Mouse (Mus musculus): ENCODE data around the gene Ccdc137. TPM values are rescaled to one million over a fixed set of nuclear protein-coding genes. Genes with fewer than 3 reads are reported as not detected.

Gene Ccdc137
- polyA plus RNA-seq, 1 experiment from 2014 or later = 34.1 TPM

GRCm38 (mm10) chr11:120465521-120465920, 7.6 kb downstream of the Ccdc137 start:
- ATAC-seq (ENCODE audit: insufficient number of reproducible peaks, low FRiP score, low TSS enrichment, low read depth) = no peak
- Histone ChIP-seq H3K4me2 (0 out of 2 replicates have a peak overlapping the region, but pooled peaks have one; percentile 89), H3K27me3 (no peaks in the 10 kb centered on the region), H3K9ac (no peak overlapping the region), H3K36me3 (peaks cover 61% of the 10 kb centered on the region), H3K4me3 (peak overlapping the region; percentile 100; the same call in 1 of the 2 replicates), H3K9me3 (no peaks in the 10 kb centered on the region), H3K27ac (no peak overlapping the region), H3K4me1 (peaks cover 25% of the 10 kb centered on the region)
- 75% methylated on average over 4 of the region's 4 CpGs for WGBS

GRCm38 (mm10) chr11:120467051-120467735, 9.3 kb downstream of the Ccdc137 start, which contains the start of gene Arl16:
TSS of gene Arl16 (minus strand) at chr11:120467607.
- Histone ChIP-seq H3K27me3 (no peaks in the 10 kb centered on the region), H3K9me3 (no peaks in the 10 kb centered on the region), H3K4me2 (peak within 1 kb of the TSS; percentile 89), H3K4me3 (peak within 1 kb of the TSS; percentile 100), H3K9ac (peak within 1 kb of the TSS; percentile 94), H3K4me1 (peaks cover 25% of the 10 kb centered on the region), H3K36me3 (peaks cover 62% of the 10 kb centered on the region), H3K27ac (peak within 1 kb of the TSS; percentile 83)
- peak; percentile 99 for ATAC-seq (ENCODE audit: insufficient number of reproducible peaks, low FRiP score, low TSS enrichment, low read depth)
- under 1% methylated on average over 51 of the region's 54 CpGs for WGBS

- peak overlapping the region; percentile 80 for H3K4me2 ChIP-seq
- H3K27me3 ChIP-seq = no peaks in the 10 kb centered on the region
- H3K27ac ChIP-seq = peak overlapping the region; percentile 47; the same call in 1 of the 2 replicates
- peak overlapping the region; percentile 100 for H3K4me3 ChIP-seq
- H3K36me3 ChIP-seq = peaks cover 63% of the 10 kb centered on the region
- WGBS = under 1% methylated on average over 33 of the region's 33 CpGs
- peaks cover 25% of the 10 kb centered on the region for H3K4me1 ChIP-seq
- H3K9ac ChIP-seq = peak overlapping the region; percentile 94
- H3K9me3 ChIP-seq = no peaks in the 10 kb centered on the region
- ATAC-seq (ENCODE audit: insufficient number of reproducible peaks, low FRiP score, low TSS enrichment, low read depth) = peak; percentile 31
These were observed 9.8 kb downstream of the Ccdc137 start for GRCm38 (mm10) chr11:120467736-120468092.

- ATAC-seq (ENCODE audit: insufficient number of reproducible peaks, low FRiP score, low TSS enrichment, low read depth) = no peak
- no peak overlapping the region for H3K27ac ChIP-seq
- H3K4me1 ChIP-seq = peaks cover 10% of the 10 kb centered on the region
- 95% methylated on average over 6 of the region's 6 CpGs for WGBS
- H3K9me3 ChIP-seq = no peaks in the 10 kb centered on the region
- H3K4me2 ChIP-seq = no peak overlapping the region
- no peak overlapping the region for H3K9ac ChIP-seq
- H3K36me3 ChIP-seq = peaks cover 76% of the 10 kb centered on the region
- no peaks in the 10 kb centered on the region for H3K27me3 ChIP-seq
- H3K4me3 ChIP-seq = no peak overlapping the region
These were observed 14.1 kb downstream of the Ccdc137 start for GRCm38 (mm10) chr11:120472052-120472451.

GRCm38 (mm10) chr11:120483448-120483934, 25.6 kb downstream of the Ccdc137 start:
- WGBS = 86% methylated on average over 7 of the region's 7 CpGs
- Histone ChIP-seq H3K4me1 (peaks cover 17% of the 10 kb centered on the region), H3K27ac (peak overlapping the region; percentile 84; the same call in 1 of the 2 replicates), H3K36me3 (peaks cover 67% of the 10 kb centered on the region), H3K4me3 (peak overlapping the region; percentile 80), H3K27me3 (no peaks in the 10 kb centered on the region), H3K4me2 (peak overlapping the region; percentile 71; the same call in 1 of the 2 replicates), H3K9me3 (no peaks in the 10 kb centered on the region), H3K9ac (0 out of 2 replicates have a peak overlapping the region, but pooled peaks have one; percentile 45)
- no peak for ATAC-seq (ENCODE audit: insufficient number of reproducible peaks, low FRiP score, low TSS enrichment, low read depth)

- peaks cover 65% of the 10 kb centered on the region for H3K36me3 ChIP-seq
- peak within 1 kb of the TSS; percentile 71 for H3K4me2 ChIP-seq
- peak; percentile 91 for ATAC-seq (ENCODE audit: insufficient number of reproducible peaks, low FRiP score, low TSS enrichment, low read depth)
- under 1% methylated on average over 60 of the region's 60 CpGs for WGBS
- no peaks in the 10 kb centered on the region for H3K27me3 ChIP-seq
- peak within 1 kb of the TSS; percentile 80 for H3K4me3 ChIP-seq
- H3K9me3 ChIP-seq = no peaks in the 10 kb centered on the region
- H3K4me1 ChIP-seq = peaks cover 19% of the 10 kb centered on the region
- H3K27ac ChIP-seq = peak within 1 kb of the TSS; percentile 84
- peak within 1 kb of the TSS; percentile 93 for H3K9ac ChIP-seq
These were observed 26.5 kb downstream of the Ccdc137 start, which contains the start of gene Mrpl12 for GRCm38 (mm10) chr11:120484265-120484981. TSS of gene Mrpl12 (plus strand) at chr11:120484613.

GRCm38 (mm10) chr11:120485251-120485650, 27.3 kb downstream of the Ccdc137 start:
- 8% methylated on average over 10 of the region's 10 CpGs for WGBS
- ATAC-seq (ENCODE audit: insufficient number of reproducible peaks, low FRiP score, low TSS enrichment, low read depth) = no peak
- peaks cover 58% of the 10 kb centered on the region for H3K36me3 ChIP-seq
- H3K9ac ChIP-seq = peak overlapping the region; percentile 93
- H3K4me3 ChIP-seq = peak overlapping the region; percentile 80
- H3K4me1 ChIP-seq = peaks cover 23% of the 10 kb centered on the region
- no peaks in the 10 kb centered on the region for H3K27me3 ChIP-seq
- H3K9me3 ChIP-seq = no peaks in the 10 kb centered on the region
- H3K4me2 ChIP-seq = peak overlapping the region; percentile 71
- H3K27ac ChIP-seq = 0 out of 2 replicates have a peak overlapping the region, but pooled peaks have one; percentile 84

- no peak for ATAC-seq (ENCODE audit: insufficient number of reproducible peaks, low FRiP score, low TSS enrichment, low read depth)
- peaks cover 29% of the 10 kb centered on the region for H3K36me3 ChIP-seq
- no peak overlapping the region for H3K27ac ChIP-seq
- H3K4me3 ChIP-seq = no peak overlapping the region
- H3K9me3 ChIP-seq = no peaks in the 10 kb centered on the region
- no peaks in the 10 kb centered on the region for H3K27me3 ChIP-seq
- H3K4me1 ChIP-seq = peaks cover 49% of the 10 kb centered on the region
- no peak overlapping the region for H3K9ac ChIP-seq
- 80% methylated on average over 4 of the region's 4 CpGs for WGBS
- no peak overlapping the region for H3K4me2 ChIP-seq
These were observed 30.6 kb downstream of the Ccdc137 start for GRCm38 (mm10) chr11:120488516-120488915.

- ATAC-seq (ENCODE audit: insufficient number of reproducible peaks, low FRiP score, low TSS enrichment, low read depth) = no peak
- Histone ChIP-seq H3K9me3 (no peaks in the 10 kb centered on the region), H3K9ac (no peak overlapping the region), H3K4me2 (no peak overlapping the region), H3K4me3 (no peak overlapping the region), H3K4me1 (peaks cover 47% of the 10 kb centered on the region), H3K27ac (no peak overlapping the region; the same call in 1 of the 2 replicates), H3K27me3 (no peaks in the 10 kb centered on the region), H3K36me3 (peaks cover 30% of the 10 kb centered on the region)
- 56% methylated on average over 4 of the region's 4 CpGs for WGBS
These were observed 31.3 kb downstream of the Ccdc137 start for GRCm38 (mm10) chr11:120489054-120489761.

- H3K4me1 ChIP-seq = peaks cover 43% of the 10 kb centered on the region
- H3K36me3 ChIP-seq = peaks cover 42% of the 10 kb centered on the region
- H3K27me3 ChIP-seq = no peaks in the 10 kb centered on the region
- WGBS = 35% methylated on average over 4 of the region's 4 CpGs
- peak overlapping the region; percentile 98; the same call in 1 of the 2 replicates for H3K4me2 ChIP-seq
- H3K4me3 ChIP-seq = no peak overlapping the region
- no peak overlapping the region for H3K9ac ChIP-seq
- ATAC-seq (ENCODE audit: insufficient number of reproducible peaks, low FRiP score, low TSS enrichment, low read depth) = no peak
- peak overlapping the region; percentile 85 for H3K27ac ChIP-seq
- H3K9me3 ChIP-seq = no peaks in the 10 kb centered on the region
These were observed 32.6 kb downstream of the Ccdc137 start for GRCm38 (mm10) chr11:120490291-120491046.

Data from limb, embryonic 15.5 days (tissue).